Mouse (Mus musculus) spleen, adult 2 months (tissue): ENCODE results near the gene Atg10.

Source experiments
- CTCF ChIP-seq: fragments of 200-500 bp; IDR thresholded peaks from 2 replicates; pipeline ENCODE4 v1.5.1; 2011; ENCODE audit warnings: mild to moderate bottlenecking, inconsistent platforms; ENCODE audit not compliant: insufficient read depth, insufficient read length, insufficient replicate concordance; ENCODE audit errors: extremely low read depth
- POLR2A ChIP-seq: fragments of 200-500 bp; IDR thresholded peaks from 2 replicates; pipeline ENCODE4 v1.6.1; 2011; ENCODE audit warnings: low read depth, low read length, inconsistent platforms

GRCm38 (mm10) chr13:91169529-91170319 lies 54.0 kb downstream of the Atg10 start:
- TF ChIP-seq POLR2A = no peak
- no peak for TF ChIP-seq CTCF
